Mouse (Mus musculus): ENCODE measurements around the gene Kank3.

- TF ChIP-seq POLR2A (IDR thresholded peaks at IDR 0.05; ENCODE audit: borderline replicate concordance, extremely low read depth, insufficient read depth, insufficient read length, poor library complexity, severe bottlenecking) (no peak), CTCF (IDR thresholded peaks at IDR 0.05; ENCODE audit: borderline replicate concordance, extremely low read depth, insufficient read depth, insufficient read length) (no peak)
Measured at GRCm38 (mm10) chr17:33848139-33848538, 37.8 kb downstream of the Kank3 start.

Data from brain, embryonic 14.5 days (tissue).